In the genomic region with DNA sequence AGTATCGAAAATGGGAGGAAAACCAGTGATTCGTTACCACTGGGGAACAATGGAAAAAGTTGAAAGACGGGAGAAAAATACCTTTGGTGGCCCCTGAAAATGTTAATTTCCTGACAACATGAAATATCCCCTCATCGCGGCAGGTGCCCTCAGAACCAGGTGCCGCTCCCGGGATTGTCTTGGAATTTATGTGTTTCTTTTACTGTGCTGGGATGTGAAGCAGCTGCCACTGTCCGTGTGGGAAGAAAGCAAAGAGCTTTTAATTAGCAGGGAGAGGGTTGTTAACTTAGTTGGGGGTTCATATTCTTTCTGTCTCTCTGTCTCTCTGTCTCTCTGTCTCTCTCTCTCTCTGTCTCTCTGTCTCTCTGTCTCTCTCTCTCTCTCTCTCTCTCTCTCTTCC, we compare ENCODE assay signal across 25 mouse cellular contexts.
DNase-seq lines count a peak whose midpoint lies in the region; ATAC-seq lines count a peak whose summit lies in the region.
"Had no signal": no experiment of that assay in that cellular context is flagged by ENCODE, and none has a peak within 500 bp of the region (broad histone marks: within the 10 kb centered on the region; RNA-seq: fewer than 3 reads in every experiment).

No protein-coding gene starts in this region.

- H3K4me3 ChIP-seq in forebrain, embryonic 13.5 days: no peak overlapping the region
- H3K4me3 ChIP-seq in forebrain, embryonic 10.5 days: no peak overlapping the region
- H3K4me3 ChIP-seq in midbrain, embryonic 16.5 days (ENCODE audit: low read depth, low read length): no peak overlapping the region; the same call in 1 of the 2 replicates
- no peak overlapping the region for H3K4me3 ChIP-seq in intestine, embryonic 15.5 days (replicated peaks)
- H3K4me3 ChIP-seq: embryonic facial prominence, embryonic 12.5 days; erythroblast, embryonic 14.5 days; heart, adult 2 months; megakaryocyte, embryonic 14.5 days had no signal

- no peak for ATAC-seq in forebrain, embryonic 13.5 days
- ATAC-seq in midbrain, embryonic 16.5 days: no peak
- no peak for ATAC-seq in intestine, embryonic 15.5 days
- ATAC-seq: CD4-positive, CD25-positive, alpha-beta regulatory T cell, adult 4 months; Patski had no signal

- no peak overlapping the region for H3K9ac ChIP-seq in forebrain, embryonic 13.5 days
- H3K9ac ChIP-seq in midbrain, embryonic 16.5 days (ENCODE audit: low read depth, low read length): no peak overlapping the region
- H3K9ac ChIP-seq in intestine, embryonic 15.5 days: no peak overlapping the region
- H3K9ac ChIP-seq: embryonic facial prominence, embryonic 12.5 days had no signal

- no peaks in the 10 kb centered on the region for H3K4me1 ChIP-seq in forebrain, embryonic 13.5 days
- peaks cover 8% of the 10 kb centered on the region for H3K4me1 ChIP-seq in forebrain, embryonic 10.5 days
- H3K4me1 ChIP-seq in midbrain, embryonic 16.5 days (ENCODE audit: control insufficient read depth, insufficient read depth, low read length): no peaks in the 10 kb centered on the region
- no peaks in the 10 kb centered on the region for H3K4me1 ChIP-seq in intestine, embryonic 15.5 days (replicated peaks)
- H3K4me1 ChIP-seq: embryonic facial prominence, embryonic 12.5 days; megakaryocyte, embryonic 14.5 days had no signal

- WGBS in forebrain, embryonic 13.5 days: 30% methylated on average over 8 of the region's 8 CpGs
- WGBS in forebrain, embryonic 10.5 days: 57% methylated on average over 8 of the region's 8 CpGs
- WGBS in midbrain, embryonic 16.5 days: 34% methylated on average over 8 of the region's 8 CpGs
- 36% methylated on average over 8 of the region's 8 CpGs for WGBS in intestine, embryonic 15.5 days

- no peaks in the 10 kb centered on the region for H3K27me3 ChIP-seq in forebrain, embryonic 13.5 days
- no peaks in the 10 kb centered on the region for H3K27me3 ChIP-seq in forebrain, embryonic 10.5 days (ENCODE audit: poor library complexity, severe bottlenecking)
- no peaks in the 10 kb centered on the region for H3K27me3 ChIP-seq in midbrain, embryonic 16.5 days (ENCODE audit: control insufficient read depth, insufficient read depth, low read depth, low read length)
- H3K27me3 ChIP-seq in intestine, embryonic 15.5 days (replicated peaks): no peaks in the 10 kb centered on the region
- H3K27me3 ChIP-seq: embryonic facial prominence, embryonic 12.5 days; megakaryocyte, embryonic 14.5 days had no signal

- H3K9me3 ChIP-seq in forebrain, embryonic 13.5 days (replicated peaks): no peaks in the 10 kb centered on the region
- no peaks in the 10 kb centered on the region for H3K9me3 ChIP-seq in forebrain, embryonic 10.5 days
- no peaks in the 10 kb centered on the region for H3K9me3 ChIP-seq in midbrain, embryonic 16.5 days (replicated peaks; ENCODE audit: control insufficient read depth, low read length, poor library complexity, severe bottlenecking)
- H3K9me3 ChIP-seq in intestine, embryonic 15.5 days: no peaks in the 10 kb centered on the region
- H3K9me3 ChIP-seq: embryonic facial prominence, embryonic 12.5 days; megakaryocyte, embryonic 14.5 days had no signal

- no peak overlapping the region for H3K27ac ChIP-seq in forebrain, embryonic 13.5 days
- no peak overlapping the region for H3K27ac ChIP-seq in forebrain, embryonic 10.5 days
- H3K27ac ChIP-seq in midbrain, embryonic 16.5 days (ENCODE audit: low read length): no peak overlapping the region
- no peak overlapping the region for H3K27ac ChIP-seq in intestine, embryonic 15.5 days
- H3K27ac ChIP-seq: embryonic facial prominence, embryonic 12.5 days; heart, adult 2 months had no signal

- peak overlapping the region; percentile 20; the same call in 1 of the 2 replicates for H3K4me2 ChIP-seq in forebrain, embryonic 13.5 days
- H3K4me2 ChIP-seq in midbrain, embryonic 16.5 days (ENCODE audit: low read length): peak overlapping the region; percentile 38
- no peak overlapping the region for H3K4me2 ChIP-seq in intestine, embryonic 15.5 days (replicated peaks)
- H3K4me2 ChIP-seq: embryonic facial prominence, embryonic 12.5 days; liver, embryonic 11.5 days had no signal

- no peak for DNase-seq in forebrain, embryonic 10.5 days (ENCODE audit: extremely low spot score, low spot score)
- DNase-seq in retina, postnatal 1 day: peak; percentile 10
- no peak for DNase-seq in retina, embryonic 14.5 days (ENCODE audit: low spot score)
- DNase-seq in kidney, adult 18-20 months: no peak
- no peak for DNase-seq in ovary, postnatal 14 days (ENCODE audit: low spot score)
- DNase-seq: adrenal gland, adult 8-10 months; cerebellum, adult 11 months; cerebellum, postnatal 10 days; gastrocnemius, postnatal 10 days; heart, adult 2 months; kidney, adult 9 months; kidney, postnatal 36 days; lung, adult 2 months; right cerebral cortex, postnatal 14 days; spleen, adult 18-20 months; thymus, postnatal 36 days had no signal

- H3K36me3 ChIP-seq in forebrain, embryonic 13.5 days (ENCODE audit: poor library complexity, severe bottlenecking): no peaks in the 10 kb centered on the region
- H3K36me3 ChIP-seq in forebrain, embryonic 10.5 days (replicated peaks): no peaks in the 10 kb centered on the region
- H3K36me3 ChIP-seq in midbrain, embryonic 16.5 days (ENCODE audit: control insufficient read depth, insufficient read depth, low read length): no peaks in the 10 kb centered on the region
- no peaks in the 10 kb centered on the region for H3K36me3 ChIP-seq in intestine, embryonic 15.5 days
- H3K36me3 ChIP-seq: embryonic facial prominence, embryonic 12.5 days had no signal
